Mouse (Mus musculus): Measurements from ENCODE around the gene Akap5.

- TF ChIP-seq CTCF (IDR thresholded peaks at IDR 0.05; ENCODE audit: control insufficient read depth, insufficient read depth, low read length) (no peak), POLR2A (IDR thresholded peaks at IDR 0.05; ENCODE audit: borderline replicate concordance, control insufficient read depth, low read depth, low read length) (no peak)
Measured at GRCm38 (mm10) chr12:76366276-76366675, 41.6 kb downstream of the Akap5 start.

Data from bone marrow, adult 2 months (tissue).